Mouse (Mus musculus): ENCODE results near the gene Dock4.

DNA sequence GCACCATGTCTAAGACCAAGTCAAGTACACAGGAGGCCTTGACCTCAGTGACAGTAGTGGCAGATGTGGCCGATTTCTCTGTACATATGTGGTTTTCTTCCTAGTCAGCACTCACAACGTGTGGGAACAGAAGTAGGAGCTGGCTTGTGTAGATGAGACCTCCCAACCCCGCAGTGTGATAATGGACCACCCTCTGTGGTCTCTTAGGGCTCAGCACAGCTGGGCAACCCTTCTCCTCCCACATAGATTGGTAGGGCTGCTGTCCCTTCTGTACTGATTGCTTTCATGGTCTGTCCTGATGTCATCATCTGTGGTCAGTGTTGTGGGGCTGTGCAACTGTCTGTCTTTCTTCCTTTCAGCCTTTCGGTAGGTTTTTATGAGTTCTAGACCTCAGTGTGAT lies 394.1 kb downstream of the Dock4 start:
- TF ChIP-seq CTCF (IDR thresholded peaks at IDR 0.05; ENCODE audit: extremely low read depth, insufficient read depth, low read length): no peak
- no peak for TF ChIP-seq POLR2A (IDR thresholded peaks at IDR 0.05; ENCODE audit: extremely low read depth, insufficient read depth, low read length)

Measured in cortical plate, adult 2 months (tissue).